Mouse (Mus musculus): Measurements from ENCODE around the gene Lgals2.

The Lgals2 gene

GRCm38 (mm10) chr15:78845867-78846266 is 9.5 kb downstream of the Lgals2 start:
- in situ Hi-C loops (cut with MboI, MseI): no loop called here

GRCm38 (mm10) chr15:78845321-78845720 is 10.0 kb downstream of the Lgals2 start:
- in situ Hi-C loops (cut with MboI, MseI): no loop called here

GRCm38 (mm10) chr15:78844791-78845190 is 10.5 kb downstream of the Lgals2 start:
- in situ Hi-C loops (cut with MboI, MseI): no loop called here

- in situ Hi-C loops (cut with MboI, MseI): no loop called here
Measured at GRCm38 (mm10) chr15:78843581-78844469, 11.5 kb downstream of the Lgals2 start.

GRCm38 (mm10) chr15:78842371-78843163 is 12.8 kb downstream of the Lgals2 start, which contains the start of gene Cdc42ep1:
TSS of gene Cdc42ep1 (plus strand) at chr15:78842624.
- in situ Hi-C loops (cut with MboI, MseI): no loop called here

GRCm38 (mm10) chr15:78841161-78841790 is 14.1 kb downstream of the Lgals2 start:
- in situ Hi-C loops (cut with MboI, MseI): no loop called here

- in situ Hi-C loops (cut with MboI, MseI): no loop called here
Measured at GRCm38 (mm10) chr15:78840751-78841150, 14.6 kb downstream of the Lgals2 start.

- in situ Hi-C loops (cut with MboI, MseI): no loop called here
Measured at GRCm38 (mm10) chr15:78840241-78840640, 15.1 kb downstream of the Lgals2 start.

- in situ Hi-C loops (cut with MboI, MseI): no loop called here
Measured at GRCm38 (mm10) chr15:78839744-78840143, 15.6 kb downstream of the Lgals2 start.

GRCm38 (mm10) chr15:78836086-78836621 is 19.2 kb downstream of the Lgals2 start:
- in situ Hi-C loops (cut with MboI, MseI): no loop called here

GRCm38 (mm10) chr15:78835200-78836085 is 19.9 kb downstream of the Lgals2 start:
- in situ Hi-C loops (cut with MboI, MseI): no loop called here

GRCm38 (mm10) chr15:78834233-78835005 is 20.9 kb downstream of the Lgals2 start:
- in situ Hi-C loops (cut with MboI, MseI): no loop called here

GRCm38 (mm10) chr15:78833582-78833981 is 21.7 kb downstream of the Lgals2 start:
- in situ Hi-C loops (cut with MboI, MseI): no loop called here

GRCm38 (mm10) chr15:78832701-78833123 is 22.6 kb downstream of the Lgals2 start:
- in situ Hi-C loops (cut with MboI, MseI): no loop called here

- in situ Hi-C loops (cut with MboI, MseI): no loop called here
Measured at GRCm38 (mm10) chr15:78831720-78832657, 23.3 kb downstream of the Lgals2 start.

GRCm38 (mm10) chr15:78830742-78831719 is 24.3 kb downstream of the Lgals2 start:
- in situ Hi-C loops (cut with MboI, MseI): no loop called here

- in situ Hi-C loops (cut with MboI, MseI): no loop called here
Measured at GRCm38 (mm10) chr15:78829636-78830035, 25.7 kb downstream of the Lgals2 start.

- in situ Hi-C loops (cut with MboI, MseI): no loop called here
Measured at GRCm38 (mm10) chr15:78828315-78828714, 27.0 kb downstream of the Lgals2 start.

All from T-helper 17 cell (primary cell).